Mouse (Mus musculus) limb, embryonic 10.5 days (tissue): ENCODE measurements around the gene Ccl21a. TPM values are rescaled to one million over a fixed set of nuclear protein-coding genes. Genes with fewer than 3 reads are reported as not detected.
"Not testable (repeated sequence)": the region's sequence is repeated elsewhere in the genome, so short reads cannot be mapped to it uniquely, and the experiment has no call there.

Source experiments
- DNase-seq: peaks from one replicate; pipeline ENCODE4 v3.0.0-alpha.2; 2017; ENCODE audit warnings: low spot score
- H3K27ac ChIP-seq: fragments of 300-500 bp; sonication (generic); 2 replicates; pipeline ENCODE4 v1.5.1; 2016; ENCODE audit warnings: mild to moderate bottlenecking
- H3K27me3 ChIP-seq: fragments of 300-500 bp; sonication (generic); 2 replicates; pipeline ENCODE4 v1.6.1; 2016; ENCODE audit warnings: low read depth, mild to moderate bottlenecking; ENCODE audit not compliant: poor library complexity, severe bottlenecking
- H3K36me3 ChIP-seq: fragments of 300-500 bp; sonication (generic); 2 replicates; pipeline ENCODE4 v1.6.1; 2016; ENCODE audit warnings: mild to moderate bottlenecking, moderate library complexity
- H3K4me1 ChIP-seq: fragments of 300-500 bp; sonication (generic); 2 replicates; pipeline ENCODE4 v1.6.1; 2016
- H3K4me3 ChIP-seq: fragments of 300-500 bp; sonication (generic); 2 replicates; pipeline ENCODE4 v1.5.1; 2016; ENCODE audit warnings: mild to moderate bottlenecking, moderate library complexity
- H3K9me3 ChIP-seq: fragments of 300-500 bp; sonication (generic); replicated peaks from 2 replicates; pipeline ENCODE4 v1.6.1; 2016; ENCODE audit warnings: mild to moderate bottlenecking
- WGBS: fragments of 180-500 bp; shearing (Covaris S2); methylation state at CpG from one replicate; pipeline ENCODE4 v1.1.7; 2016; 5-methylcytosine and 5-hydroxymethylcytosine counted together
- polyA plus RNA-seq: library from polyadenylated mRNA; unstranded; fragments of >200 nt; fragmentation: Nextera tagmentation; extraction: Ambion mirVana; gene quantifications from 2 replicates; pipeline ENCODE4 v1.2.1, GENCODE M21; 2016

Gene Ccl21a
- polyA plus RNA-seq: not detected in 2 replicates

GRCm38 (mm10) chr4:42773893-42774292 lies at the start of gene Ccl21a:
Gene Ccl21a (minus strand): TSS chr4:42773993.
- H3K27ac ChIP-seq, H3K27me3 ChIP-seq, H3K9me3 ChIP-seq, H3K36me3 ChIP-seq, H3K4me3 ChIP-seq, H3K4me1 ChIP-seq, DNase-seq: not testable (repeated sequence)
- WGBS: no CpG with 5 or more reads among the region's 5 CpGs

GRCm38 (mm10) chr4:42756477-42756876 lies 17.3 kb downstream of the Ccl21a start, which contains the start of gene Ccl19:
Gene Ccl19 (minus strand): TSS chr4:42756577.
- H3K9me3 ChIP-seq, H3K36me3 ChIP-seq, DNase-seq, H3K27me3 ChIP-seq, H3K27ac ChIP-seq, H3K4me1 ChIP-seq, H3K4me3 ChIP-seq: not testable (repeated sequence)
- no CpG with 5 or more reads among the region's 6 CpGs for WGBS

GRCm38 (mm10) chr4:42735245-42735644 lies 38.5 kb downstream of the Ccl21a start, which contains the start of gene 4930578G10Rik:
Gene 4930578G10Rik (plus strand): TSS chr4:42735545.
- H3K36me3 ChIP-seq, H3K9me3 ChIP-seq, H3K27me3 ChIP-seq, H3K27ac ChIP-seq, DNase-seq, H3K4me1 ChIP-seq, H3K4me3 ChIP-seq: not testable (repeated sequence)
- no CpG with 5 or more reads among the region's 13 CpGs for WGBS

Other genes with a start within 250 kb of the Ccl21a start
- gene Fam205a2, start 245.8 kb downstream of the Ccl21a start, polyA plus RNA-seq: not detected in 2 replicates
- gene Gm10591, start 161.8 kb downstream of the Ccl21a start, polyA plus RNA-seq: not detected in 2 replicates
- not detected in 2 replicates for gene Gm2564, start 144.3 kb downstream of the Ccl21a start, polyA plus RNA-seq
- not detected in 2 replicates for gene Ccl27b, start 118.7 kb downstream of the Ccl21a start, polyA plus RNA-seq
- not detected in 2 replicates for gene Il11ra2, start 112.1 kb downstream of the Ccl21a start, polyA plus RNA-seq
- gene 4930578G10Rik, start 38.4 kb downstream of the Ccl21a start, polyA plus RNA-seq: not detected in 2 replicates
- not detected in 2 replicates for gene Ccl19, start 17.4 kb downstream of the Ccl21a start, polyA plus RNA-seq
- gene Fam205a1, start 79.9 kb upstream of the Ccl21a start, polyA plus RNA-seq: not detected in 2 replicates
- gene Gm12394, start 82.8 kb upstream of the Ccl21a start, polyA plus RNA-seq: 0.06 TPM in 1 of 2 replicates, not detected in the other
- gene Fam205c, start 100.2 kb upstream of the Ccl21a start, polyA plus RNA-seq: 0.10 TPM in 1 of 2 replicates, not detected in the other
- 0.16 TPM in 1 of 2 replicates, not detected in the other for gene Phf24, start 142.7 kb upstream of the Ccl21a start, polyA plus RNA-seq
- 7.0 and 8.8 TPM in 2 replicates for gene Dnajb5, start 175.8 kb upstream of the Ccl21a start, polyA plus RNA-seq
- 0.51 and 0.87 TPM in 2 replicates for gene 1700022I11Rik, start 195.6 kb upstream of the Ccl21a start, polyA plus RNA-seq
- gene Vcp, start 226.5 kb upstream of the Ccl21a start, polyA plus RNA-seq: 650 and 691 TPM in 2 replicates
- 25.5 and 26.8 TPM in 2 replicates for gene Fancg, start 236.5 kb upstream of the Ccl21a start, polyA plus RNA-seq